7 mouse cellular contexts compared by ENCODE assay signal in the genomic region with DNA sequence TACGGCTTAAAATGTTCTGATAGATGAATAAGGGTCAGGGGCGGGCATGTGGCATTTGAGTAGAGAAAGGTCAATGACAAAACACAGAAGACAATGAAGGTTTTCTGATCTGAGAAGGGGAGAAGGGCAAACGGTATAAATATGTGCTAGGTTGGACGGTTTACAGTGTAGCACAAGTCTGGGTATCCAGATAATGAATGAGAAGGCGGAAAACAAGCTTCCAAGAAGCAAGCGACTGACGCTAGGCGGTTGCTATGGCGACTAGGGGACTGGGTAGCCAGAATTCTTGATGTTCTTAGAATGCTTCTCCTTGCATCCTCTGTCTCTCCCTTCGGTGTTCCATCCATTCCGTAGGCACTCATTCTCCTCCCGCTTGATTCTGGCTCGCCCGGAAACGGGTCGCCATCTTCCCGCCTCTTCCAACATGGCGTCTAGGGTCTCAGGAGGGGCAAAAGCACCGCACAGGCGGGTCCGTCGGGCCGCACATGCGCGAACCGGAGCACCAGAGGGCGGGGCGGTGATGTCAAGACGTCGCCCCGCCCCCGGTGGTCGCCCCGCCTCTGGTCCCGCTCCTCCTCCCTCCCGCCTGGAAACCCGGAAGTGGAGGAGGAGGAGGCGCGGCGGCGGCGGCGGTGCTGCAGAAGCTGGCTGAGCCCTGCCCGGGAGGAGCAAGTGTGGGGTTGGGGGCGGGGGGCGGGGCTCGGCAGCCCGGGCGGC. TPM values are rescaled to one million over a fixed set of nuclear protein-coding genes. Genes with fewer than 3 reads are reported as not detected.
DNase-seq lines count a peak whose midpoint lies in the region; ATAC-seq lines count a peak whose summit lies in the region.

A gene (plus strand): TSS at position 600 of the 717 bp plus-strand sequence.

- H3K27me3 ChIP-seq in intestine, embryonic 15.5 days (replicated peaks): no peaks in the 10 kb centered on the region
- peaks cover 7% of the 10 kb centered on the region; the same call in 1 of the 2 replicates for H3K27me3 ChIP-seq in midbrain, embryonic 10.5 days (ENCODE audit: low read depth, poor library complexity, severe bottlenecking)

- peak; percentile 98 for ATAC-seq in intestine, embryonic 15.5 days

- H3K27ac ChIP-seq in intestine, embryonic 15.5 days: peak within 1 kb of the TSS; percentile 79
- H3K27ac ChIP-seq in midbrain, embryonic 10.5 days (replicated peaks): peak within 1 kb of the TSS; percentile 90

- H3K4me1 ChIP-seq in intestine, embryonic 15.5 days (replicated peaks): 0 out of 2 replicates have a peak, but pooled peaks cover 8% of the 10 kb centered on the region
- peaks cover 17% of the 10 kb centered on the region for H3K4me1 ChIP-seq in midbrain, embryonic 10.5 days

- H3K4me2 ChIP-seq in intestine, embryonic 15.5 days (replicated peaks): peak within 1 kb of the TSS; percentile 81

- WGBS in intestine, embryonic 15.5 days: 6% methylated on average over 45 of the region's 49 CpGs
- 7% methylated on average over 42 of the region's 49 CpGs for WGBS in midbrain, embryonic 10.5 days

- peak within 1 kb of the TSS; percentile 68 for H3K4me3 ChIP-seq in intestine, embryonic 15.5 days (replicated peaks)
- peak within 1 kb of the TSS; percentile 76 for H3K4me3 ChIP-seq in midbrain, embryonic 10.5 days

- DNase-seq in adrenal gland, adult 2 months: peak; percentile 98
- peak; percentile 93 for DNase-seq in embryo, embryonic 11.5 days (ENCODE audit: low read depth, low spot score)
- DNase-seq in gastrocnemius, postnatal 36 days: peak; percentile 96 to 98
- DNase-seq in left cerebral cortex, postnatal 25 days (ENCODE audit: low spot score in 2 of 2): peak; percentile 97 to 99
- peak; percentile 98 for DNase-seq in midbrain, embryonic 10.5 days (ENCODE audit: low spot score)
- peak; percentile 99 for DNase-seq in right cerebral cortex, postnatal 4 days

- H3K36me3 ChIP-seq in intestine, embryonic 15.5 days: no peaks in the 10 kb centered on the region
- H3K36me3 ChIP-seq in midbrain, embryonic 10.5 days: no peaks in the 10 kb centered on the region

- peak within 1 kb of the TSS; percentile 77 for H3K9ac ChIP-seq in intestine, embryonic 15.5 days

- H3K9me3 ChIP-seq in intestine, embryonic 15.5 days: no peaks in the 10 kb centered on the region
- H3K9me3 ChIP-seq in midbrain, embryonic 10.5 days (replicated peaks): no peaks in the 10 kb centered on the region

- intact Hi-C loops in gastrocnemius, postnatal 36 days (cut with DNase I): loop anchor here (2.0 kb wide), 1 partner anchor 111 kb away; no protein-coding TSS in a partner anchor
- intact Hi-C loops in left cerebral cortex, postnatal 25 days (cut with DNase I): loop anchor here (1.0 to 5.0 kb wide), 5 partner anchors 29 to 463 kb away; a partner anchor contains a TSS

RNA-seq across cellular contexts. Expression of the gene that starts here (rescaled TPM):
- 10 to 100 TPM; 42.1 to 46.9 TPM for total RNA-seq in adrenal gland, adult 2 months (2021)
- 11.7 and 11.9 TPM in 2 replicates for polyA plus RNA-seq in adrenal gland, adult 2 months (2012; rRNA removed)
- 1 to 10 TPM; 4.5 to 4.7 TPM for total RNA-seq in gastrocnemius, postnatal 36 days (2021)
- 21.4 and 22.4 TPM in 2 replicates for polyA plus RNA-seq in intestine, embryonic 15.5 days (2015; fragmentation: Nextera tagmentation; extraction: Ambion mirVana)
- 10 to 100 TPM; 84.6 to 85.9 TPM for total RNA-seq in left cerebral cortex, postnatal 25 days (2021)
- 17.8 and 18.0 TPM in 2 replicates for polyA plus RNA-seq in midbrain, embryonic 10.5 days (2016; fragmentation: Nextera tagmentation; extraction: Ambion mirVana)

Comparison
In these comparisons a context has a peak if more than half of its experiments do, and no peak if none do; other contexts are left out.
1. Peak in every context shown above with its lines: DNase-seq, ATAC-seq, H3K4me3 ChIP-seq and H3K27ac ChIP-seq.
2. RNA of the gene that starts here (total RNA-seq): 84.6 to 85.9 TPM in left cerebral cortex, postnatal 25 days and 42.1 to 46.9 TPM in adrenal gland, adult 2 months; 4.5 to 4.7 TPM in gastrocnemius, postnatal 36 days; every median in the first group is over 4 times any median in the second.